Comparison of ENCODE assay signal across 19 mouse cellular contexts in genomic region chr5:124356695-124357094, GRCm38 (mm10). TPM values are rescaled to one million over a fixed set of nuclear protein-coding genes. Genes with fewer than 3 reads are reported as not detected.
DNase-seq lines count a peak whose midpoint lies in the region; TF ChIP-seq lines count a peak whose summit lies in the region.
"Had no signal": no experiment of that assay in that cellular context is flagged by ENCODE, and none has a peak within 500 bp of the region (broad histone marks: within the 10 kb centered on the region; RNA-seq: fewer than 3 reads in every experiment).

No protein-coding gene starts in this region.

- H3K9me3 ChIP-seq in ES-E14 (ENCODE audit: control insufficient read depth, insufficient read depth, low read depth, low read length) = no peaks in the 10 kb centered on the region
- H3K9me3 ChIP-seq: embryonic facial prominence, embryonic 12.5 days; limb, embryonic 13.5 days; liver, embryonic 15.5 days; midbrain, embryonic 12.5 days had no signal

- no peaks in the 10 kb centered on the region for H3K79me2 ChIP-seq in heart, adult 2 months (replicated peaks; ENCODE audit: control insufficient read depth, insufficient read depth, low read length)

- H3K4me1 ChIP-seq in ES-E14 (ENCODE audit: control insufficient read depth in 2 of 2, insufficient read depth in 2 of 2, low read length in 2 of 2, poor library complexity in 1 of 2) = peaks cover 6% of the 10 kb centered on the region in 2 experiments; a peak in 2 of 4 replicates
- H3K4me1 ChIP-seq in heart, adult 2 months (ENCODE audit: control insufficient read depth, insufficient read depth, low read length) = peaks cover 4% of the 10 kb centered on the region; the same call in 1 of the 2 replicates

- H3K9ac ChIP-seq in ES-E14 (ENCODE audit: insufficient read depth, low read depth, low read length, poor library complexity, severe bottlenecking) = no peak overlapping the region
- H3K9ac ChIP-seq in heart, adult 2 months (ENCODE audit: low read depth, low read length) = no peak overlapping the region
- H3K9ac ChIP-seq: embryonic facial prominence, embryonic 12.5 days; limb, embryonic 13.5 days; liver, embryonic 15.5 days; midbrain, embryonic 12.5 days had no signal

- WGBS in heart, adult 2 months = 45% methylated on average over 3 of the region's 3 CpGs

- TF ChIP-seq CTCF in left cerebral cortex, adult 2 months (IDR thresholded peaks at IDR 0.05) = peak; percentile 18
- no peak for TF ChIP-seq CTCF in heart, adult 2 months (IDR thresholded peaks at IDR 0.05)

- H3K27ac ChIP-seq in left cerebral cortex, adult 2 months = no peak overlapping the region
- no peak overlapping the region for H3K27ac ChIP-seq in ES-E14 (ENCODE audit: insufficient read depth, low read depth, low read length, poor library complexity, severe bottlenecking)
- H3K27ac ChIP-seq in heart, adult 2 months = no peak overlapping the region
- H3K27ac ChIP-seq: embryonic facial prominence, embryonic 12.5 days; kidney, postnatal 0 days; limb, embryonic 13.5 days; liver, embryonic 15.5 days; midbrain, embryonic 12.5 days had no signal

- no peak overlapping the region for H3K4me3 ChIP-seq in left cerebral cortex, adult 2 months
- H3K4me3 ChIP-seq in ES-E14 (ENCODE audit: insufficient read depth in 1 of 2, low read depth in 1 of 2, low read length in 2 of 2, poor library complexity in 1 of 2, severe bottlenecking in 1 of 2) = no peak overlapping the region
- no peak overlapping the region for H3K4me3 ChIP-seq in heart, adult 2 months
- H3K4me3 ChIP-seq: embryonic facial prominence, embryonic 12.5 days; limb, embryonic 13.5 days; liver, embryonic 15.5 days; midbrain, embryonic 12.5 days; myocyte had no signal

- TF ChIP-seq POLR2A in heart, adult 2 months (IDR thresholded peaks at IDR 0.05; ENCODE audit: insufficient read depth, low read depth, low read length) = no peak

- intact Hi-C loops in left cerebral cortex, adult 2 months (cut with DNase I) = loop anchor here (10.0 kb wide), 1 partner anchor 178 kb away; the partner anchor contains the start of gene Rilpl1
- intact Hi-C loops in left cerebral cortex, postnatal 25 days (cut with DNase I) = no loop called here
- intact Hi-C loops in heart, adult 2 months (cut with DNase I) = no loop called here

- H3K27me3 ChIP-seq in heart, adult 2 months (ENCODE audit: control insufficient read depth, insufficient read depth, low read length) = no peaks in the 10 kb centered on the region
- H3K27me3 ChIP-seq: embryonic facial prominence, embryonic 12.5 days; limb, embryonic 13.5 days; liver, embryonic 15.5 days; midbrain, embryonic 12.5 days; Patski had no signal

- no peak for DNase-seq in left cerebral cortex, adult 2 months (ENCODE audit: extremely low spot score in 1 of 2, low spot score in 2 of 2)
- DNase-seq in left cerebral cortex, postnatal 25 days (ENCODE audit: low spot score in 2 of 2) = no peak
- DNase-seq in CD4-positive helper T cell, adult 2 months (ENCODE audit: low read depth, low spot score) = peak; percentile 18
- DNase-seq in ES-E14 (ENCODE audit: low read depth, low spot score) = peak; percentile 41
- DNase-seq in naive thymus-derived CD4-positive, alpha-beta T cell, adult 2 months (ENCODE audit: low read depth) = peak; percentile 35
- DNase-seq in heart, adult 2 months = no peak
- DNase-seq in B cell, adult 2 months = no peak
- DNase-seq in layer of hippocampus, postnatal 36 days = no peak
- DNase-seq: adrenal gland, adult 2 months; cerebellum, adult 11-12 months; cerebellum, postnatal 36 days; retina, postnatal 1 day had no signal

- no peak for TF ChIP-seq EP300 in heart, adult 2 months (IDR thresholded peaks at IDR 0.05; ENCODE audit: insufficient read depth, low read depth, low read length)

- in situ Hi-C loops in ES-E14 (cut with MboI; ENCODE audit: low sequenced_read_pairs in 2 of 2, unreplicated experiment in 2 of 2) = no loop called here

- H3K36me3 ChIP-seq in ES-E14 (ENCODE audit: control insufficient read depth, insufficient read depth, low read length, poor library complexity, severe bottlenecking) = no peaks in the 10 kb centered on the region
- H3K36me3 ChIP-seq in heart, adult 2 months (ENCODE audit: control insufficient read depth, insufficient read depth, low read length) = no peaks in the 10 kb centered on the region
- H3K36me3 ChIP-seq: embryonic facial prominence, embryonic 12.5 days; limb, embryonic 13.5 days; liver, embryonic 15.5 days; midbrain, embryonic 12.5 days had no signal

TF ChIP-seq in ES-E14, 5 proteins besides CTCF, POLR2A, EP300 and RAD21:
- TF ChIP-seq MAFK (IDR thresholded peaks at IDR 0.05; ENCODE audit: insufficient read depth, low read depth, low read length) (no peak), ZNF384 (IDR thresholded peaks at IDR 0.05; ENCODE audit: low read depth, low read length) (peak; percentile 58; the same call in 1 of the 2 replicates)

RNA-seq across cellular contexts. Expression of gene Cdk2ap1, which starts 6.2 kb away (rescaled TPM):
- total RNA-seq in left cerebral cortex, adult 2 months (2021) = 100 to 1,000 TPM; 163 to 170 TPM
- total RNA-seq in left cerebral cortex, postnatal 25 days (2021) = 100 to 1,000 TPM; 154 to 177 TPM
- 146 and 156 TPM in 2 replicates for total RNA-seq in ES-E14 (2012; rRNA removed)
- total RNA-seq in heart, adult 2 months (2021) = 100 to 1,000 TPM; 143 to 167 TPM
- polyA plus RNA-seq in heart, adult 2 months (2012; rRNA removed) = 117 and 173 TPM in 2 replicates
- total RNA-seq in layer of hippocampus, postnatal 36 days (2021) = 10 to 100 TPM; 95.1 to 99.2 TPM

RNA-seq across cellular contexts. Expression of gene 2810006K23Rik, which starts 28.8 kb away (rescaled TPM):
- 10 to 100 TPM; 13.2 to 13.6 TPM for total RNA-seq in left cerebral cortex, adult 2 months (2021)
- 10 to 100 TPM; 16.4 to 17.5 TPM for total RNA-seq in left cerebral cortex, postnatal 25 days (2021)
- total RNA-seq in ES-E14 (2012; rRNA removed) = 4.3 and 7.3 TPM in 2 replicates
- 10 to 100 TPM; 11.4 to 12.0 TPM for total RNA-seq in heart, adult 2 months (2021)
- 6.9 and 11.7 TPM in 2 replicates for polyA plus RNA-seq in heart, adult 2 months (2012; rRNA removed)
- total RNA-seq in layer of hippocampus, postnatal 36 days (2021) = 10 to 100 TPM; 15.5 to 16.6 TPM

RNA-seq across cellular contexts. Expression of gene Mphosph9, which starts 28.9 kb away (rescaled TPM):
- 10 to 100 TPM; 20.9 to 23.1 TPM for total RNA-seq in left cerebral cortex, adult 2 months (2021)
- total RNA-seq in left cerebral cortex, postnatal 25 days (2021) = 10 to 100 TPM; 17.5 to 23.1 TPM
- 15.8 and 18.0 TPM in 2 replicates for total RNA-seq in ES-E14 (2012; rRNA removed)
- 1 to 10 TPM; 4.4 to 5.4 TPM for total RNA-seq in heart, adult 2 months (2021)
- polyA plus RNA-seq in heart, adult 2 months (2012; rRNA removed) = 2.8 and 4.4 TPM in 2 replicates
- total RNA-seq in layer of hippocampus, postnatal 36 days (2021) = 10 to 100 TPM; 16.8 to 20.5 TPM

Comparison
In these comparisons a context has a peak if more than half of its experiments do, and no peak if none do; other contexts are left out.
1. DNase-seq: peak in CD4-positive helper T cell, adult 2 months (single experiment), ES-E14 (single experiment) and naive thymus-derived CD4-positive, alpha-beta T cell, adult 2 months (single experiment); none in left cerebral cortex, adult 2 months (0 of 2), left cerebral cortex, postnatal 25 days (0 of 2), heart, adult 2 months (0 of 2), B cell, adult 2 months (0 of 2) and layer of hippocampus, postnatal 36 days (0 of 2).